Mouse (Mus musculus) liver, postnatal 0 days (tissue): ENCODE data around the gene Ms4a10. TPM values are rescaled to one million over a fixed set of nuclear protein-coding genes. Genes with fewer than 3 reads are reported as not detected.

ENCODE experiments used
- ATAC-seq: fragments of 200-750 bp; cut with Nextera tagmentation; 2 replicates; pipeline ENCODE4 v1.8.0; 2017; ENCODE audit warnings: mild to moderate bottlenecking, moderate library complexity
- DNase-seq: peaks from one replicate; pipeline ENCODE4 v3.0.0-alpha.2; 2016
- H3K27ac ChIP-seq: fragments of 300-500 bp; sonication (generic); 2 replicates; pipeline ENCODE4 v1.5.1; 2014; ENCODE audit warnings: antibody characterized with exemption, moderate library complexity, mild to moderate bottlenecking, low read depth
- H3K27me3 ChIP-seq: fragments of 300-500 bp; sonication (generic); 2 replicates; pipeline ENCODE4 v1.6.1; 2014; ENCODE audit warnings: low read length, control low read depth, mixed read lengths; ENCODE audit not compliant: insufficient read depth
- H3K36me3 ChIP-seq: fragments of 300-500 bp; sonication (generic); replicated peaks from 2 replicates; pipeline ENCODE4 v1.6.1; 2014; ENCODE audit warnings: mild to moderate bottlenecking, control low read depth, low read length, moderate library complexity, mixed read lengths; ENCODE audit not compliant: insufficient read depth
- H3K4me1 ChIP-seq: fragments of 300-500 bp; sonication (generic); 2 replicates; pipeline ENCODE4 v1.6.1; 2014; ENCODE audit warnings: antibody characterized with exemption, mild to moderate bottlenecking, control low read depth; ENCODE audit not compliant: insufficient read depth
- H3K4me2 ChIP-seq: fragments of 300-500 bp; sonication (generic); 2 replicates; pipeline ENCODE4 v1.6.1; 2014; ENCODE audit warnings: low read depth, mild to moderate bottlenecking, low read length, moderate library complexity, mixed read lengths
- H3K4me3 ChIP-seq: fragments of 300-500 bp; sonication (generic); 2 replicates; pipeline ENCODE4 v1.5.1; 2014; ENCODE audit warnings: low read depth, low read length
- H3K9ac ChIP-seq: fragments of 300-500 bp; sonication (generic); replicated peaks from 2 replicates; pipeline ENCODE4 v1.6.1; 2014; ENCODE audit warnings: mild to moderate bottlenecking, moderate library complexity
- H3K9me3 ChIP-seq: fragments of 300-500 bp; sonication (generic); 2 replicates; pipeline ENCODE4 v1.6.1; 2016; ENCODE audit warnings: mild to moderate bottlenecking, control low read depth, low read length, mixed read lengths
- CTCF ChIP-seq: sonication (generic); IDR thresholded peaks from 2 replicates; pipeline ENCODE4 v1.5.1; 2016; ENCODE audit warnings: antibody characterized with exemption, low read depth
- EP300 ChIP-seq: IDR thresholded peaks from 2 replicates; pipeline ENCODE4 v1.6.1; 2016; ENCODE audit warnings: antibody characterized with exemption, low read depth, mild to moderate bottlenecking
- WGBS: fragments of 180-500 bp; shearing (Covaris S2); extraction: QIAGEN DNeasy Blood & Tissue Kit; methylation state at CpG from one replicate; pipeline ENCODE4 v1.1.7; 2014; ENCODE audit not compliant: insufficient replicate concordance; 5-methylcytosine and 5-hydroxymethylcytosine counted together
- polyA plus RNA-seq: library from polyadenylated mRNA; unstranded; fragments of >200 nt; fragmentation: Nextera tagmentation; extraction: Ambion mirVana; gene quantifications from 2 replicates; pipeline ENCODE4 v1.2.1, GENCODE M21; 2015

Ms4a10 gene
- not detected in 2 replicates for polyA plus RNA-seq

GRCm38 (mm10) chr19:10974238-10974865 lies at the start of gene Ms4a10:
TSS of gene Ms4a10 (minus strand) at chr19:10974670.
- WGBS, result 38% methylated on average over 4 of the region's 4 CpGs

GRCm38 (mm10) chr19:11022382-11022781 lies 47.9 kb upstream of the Ms4a10 start:
- Histone ChIP-seq H3K36me3 (no peaks in the 10 kb centered on the region), H3K9ac (no peak overlapping the region), H3K4me3 (no peak overlapping the region), H3K4me2 (no peak overlapping the region), H3K9me3 (no peaks in the 10 kb centered on the region), H3K4me1 (no peaks in the 10 kb centered on the region), H3K27ac (no peak overlapping the region), H3K27me3 (no peaks in the 10 kb centered on the region)
- DNase-seq, result no peak
- ATAC-seq, result no peak
- TF ChIP-seq EP300 (no peak), CTCF (no peak)

More at GRCm38 (mm10) chr19:10974238-10974865, at the start of gene Ms4a10:
- Histone ChIP-seq H3K27ac (peak within 1 kb of the TSS; percentile 29; the same call in 1 of the 2 replicates), H3K36me3 (no peaks in the 10 kb centered on the region), H3K9me3 (no peaks in the 10 kb centered on the region; the same call in 1 of the 2 replicates), H3K27me3 (no peaks in the 10 kb centered on the region), H3K4me3 (no peak within 1 kb of the TSS), H3K4me1 (peaks cover under 1% of the 10 kb centered on the region), H3K9ac (no peak within 1 kb of the TSS), H3K4me2 (no peak within 1 kb of the TSS)
- ATAC-seq (0 out of 2 replicates have a peak, but pooled peaks have one; percentile 20), DNase-seq (no peak)
- TF ChIP-seq EP300 (peak; percentile 25; the same call in 1 of the 2 replicates), CTCF (no peak)

- no peak within 1 kb of the TSS for H3K27ac ChIP-seq
- H3K4me2 ChIP-seq, result no peak within 1 kb of the TSS
- TF ChIP-seq CTCF (no peak), EP300 (no peak)
- no peaks in the 10 kb centered on the region for H3K27me3 ChIP-seq
- no peaks in the 10 kb centered on the region for H3K4me1 ChIP-seq
- no peaks in the 10 kb centered on the region for H3K36me3 ChIP-seq
- no peak within 1 kb of the TSS for H3K4me3 ChIP-seq
- ATAC-seq, result no peak
- no peak for DNase-seq
- WGBS, result 71% methylated on average over 3 of the region's 3 CpGs
- no peak within 1 kb of the TSS for H3K9ac ChIP-seq
- H3K9me3 ChIP-seq, result no peaks in the 10 kb centered on the region
These were observed 43.4 kb upstream of the Ms4a10 start, which contains the start of gene Ms4a18 for GRCm38 (mm10) chr19:11017891-11018290. TSS of gene Ms4a18 (minus strand) at chr19:11018031.

- no peak overlapping the region for H3K4me2 ChIP-seq
- no peaks in the 10 kb centered on the region for H3K9me3 ChIP-seq
- ATAC-seq (no peak), DNase-seq (no peak)
- no peak overlapping the region for H3K4me3 ChIP-seq
- no peaks in the 10 kb centered on the region for H3K4me1 ChIP-seq
- TF ChIP-seq CTCF (no peak), EP300 (no peak)
- H3K27me3 ChIP-seq, result no peaks in the 10 kb centered on the region
- H3K27ac ChIP-seq, result no peak overlapping the region
- 66% methylated on average over 2 of the region's 2 CpGs for WGBS
- H3K9ac ChIP-seq, result no peak overlapping the region
- H3K36me3 ChIP-seq, result no peaks in the 10 kb centered on the region
These were observed 42.8 kb upstream of the Ms4a10 start for GRCm38 (mm10) chr19:11017251-11017650.

- H3K27ac ChIP-seq, result no peak overlapping the region
- no peaks in the 10 kb centered on the region for H3K4me1 ChIP-seq
- H3K9ac ChIP-seq, result no peak overlapping the region
- no peaks in the 10 kb centered on the region for H3K9me3 ChIP-seq
- H3K27me3 ChIP-seq, result no peaks in the 10 kb centered on the region
- no peaks in the 10 kb centered on the region for H3K36me3 ChIP-seq
- 66% methylated on average over 1 of the region's 1 CpGs for WGBS
- H3K4me2 ChIP-seq, result no peak overlapping the region
- DNase-seq, result no peak
- H3K4me3 ChIP-seq, result no peak overlapping the region
- no peak for TF ChIP-seq EP300
- no peak for TF ChIP-seq CTCF
- ATAC-seq, result no peak
These were observed 41.5 kb upstream of the Ms4a10 start for GRCm38 (mm10) chr19:11015998-11016397.

GRCm38 (mm10) chr19:11015468-11015867 lies 41.0 kb upstream of the Ms4a10 start:
- Histone ChIP-seq H3K4me1 (no peaks in the 10 kb centered on the region), H3K27ac (no peak overlapping the region), H3K36me3 (no peaks in the 10 kb centered on the region), H3K9ac (no peak overlapping the region), H3K27me3 (no peaks in the 10 kb centered on the region), H3K4me2 (no peak overlapping the region), H3K4me3 (no peak overlapping the region), H3K9me3 (no peaks in the 10 kb centered on the region)
- no peak for TF ChIP-seq EP300
- TF ChIP-seq CTCF, result no peak
- no peak for DNase-seq
- peak; percentile 81 for ATAC-seq

DNA sequence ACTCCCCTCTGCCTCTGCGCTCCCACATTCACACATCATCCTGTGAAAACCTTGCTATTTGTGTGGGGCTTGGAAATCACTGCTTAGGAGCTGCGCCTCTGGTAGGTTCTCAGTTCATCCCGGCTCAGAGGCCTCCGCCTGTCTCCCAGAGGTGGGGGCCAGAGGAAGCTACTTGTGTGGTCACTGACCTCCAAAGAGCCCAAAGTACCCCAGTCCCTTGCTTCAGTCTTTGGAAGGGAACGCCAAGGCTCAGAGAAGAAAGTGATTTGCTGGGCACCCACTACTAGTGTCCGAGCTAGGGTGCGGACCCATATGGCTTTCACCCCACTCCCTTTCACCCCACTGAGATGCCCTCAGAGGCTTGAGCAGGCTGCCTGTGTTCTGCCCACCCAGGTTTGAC lies 18.7 kb upstream of the Ms4a10 start, which contains the start of gene Ms4a15:
Gene Ms4a15, minus strand, starts transcription at position 101 of the 400 bp plus-strand sequence.
- H3K4me3 ChIP-seq, result no peak within 1 kb of the TSS
- no peaks in the 10 kb centered on the region for H3K36me3 ChIP-seq
- DNase-seq, result no peak
- no peak for ATAC-seq
- no peaks in the 10 kb centered on the region for H3K4me1 ChIP-seq
- no peak within 1 kb of the TSS for H3K27ac ChIP-seq
- whole genome bisulfite sequencing, result 75% methylated on average over 7 of the region's 7 CpGs
- no peaks in the 10 kb centered on the region for H3K27me3 ChIP-seq
- H3K4me2 ChIP-seq, result no peak within 1 kb of the TSS
- TF ChIP-seq CTCF (no peak), EP300 (no peak)
- H3K9ac ChIP-seq, result no peak within 1 kb of the TSS
- no peaks in the 10 kb centered on the region for H3K9me3 ChIP-seq
